Mouse (Mus musculus) lung, postnatal 0 days (tissue): ENCODE data around the gene Armcx1.

Source experiments
- CTCF ChIP-seq: IDR thresholded peaks from 2 replicates; pipeline ENCODE4 v1.5.1; 2016; ENCODE audit warnings: antibody characterized with exemption, mild to moderate bottlenecking
- EP300 ChIP-seq: IDR thresholded peaks from 2 replicates; pipeline ENCODE4 v1.6.1; 2016; ENCODE audit warnings: antibody characterized with exemption, mild to moderate bottlenecking, control low read depth

DNA sequence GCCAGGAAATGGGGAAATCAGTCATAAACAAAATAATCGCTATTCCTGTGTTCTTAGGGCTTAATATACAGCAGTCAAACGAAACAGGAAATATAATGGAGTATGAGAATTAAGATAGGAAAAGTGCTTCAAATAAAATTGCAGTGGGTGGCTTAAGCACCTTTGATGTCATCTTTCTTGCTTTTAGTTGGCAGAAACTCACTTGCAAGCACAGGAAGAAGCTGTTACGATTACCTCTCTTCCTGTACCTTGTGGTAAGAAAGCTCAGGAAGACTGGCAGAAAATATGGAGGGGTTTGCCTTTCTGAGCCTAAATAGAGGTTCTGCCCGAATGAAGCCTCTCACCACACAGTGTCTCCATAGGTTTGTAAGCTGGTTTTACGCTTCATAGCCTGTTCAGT, 24.1 kb downstream of the Armcx1 start:
- no peak for TF ChIP-seq CTCF
- no peak for TF ChIP-seq EP300
